Mouse (Mus musculus): Measurements from ENCODE around the gene Sft2d1. TPM values are rescaled to one million over a fixed set of nuclear protein-coding genes. Genes with fewer than 3 reads are reported as not detected.
"Not testable (repeated sequence)": the region's sequence is repeated elsewhere in the genome, so short reads cannot be mapped to it uniquely, and the experiment has no call there.

Gene Sft2d1
- 104 and 109 TPM in 2 replicates for polyA plus RNA-seq (2016; fragmentation: Nextera tagmentation; extraction: Ambion mirVana)

DNA sequence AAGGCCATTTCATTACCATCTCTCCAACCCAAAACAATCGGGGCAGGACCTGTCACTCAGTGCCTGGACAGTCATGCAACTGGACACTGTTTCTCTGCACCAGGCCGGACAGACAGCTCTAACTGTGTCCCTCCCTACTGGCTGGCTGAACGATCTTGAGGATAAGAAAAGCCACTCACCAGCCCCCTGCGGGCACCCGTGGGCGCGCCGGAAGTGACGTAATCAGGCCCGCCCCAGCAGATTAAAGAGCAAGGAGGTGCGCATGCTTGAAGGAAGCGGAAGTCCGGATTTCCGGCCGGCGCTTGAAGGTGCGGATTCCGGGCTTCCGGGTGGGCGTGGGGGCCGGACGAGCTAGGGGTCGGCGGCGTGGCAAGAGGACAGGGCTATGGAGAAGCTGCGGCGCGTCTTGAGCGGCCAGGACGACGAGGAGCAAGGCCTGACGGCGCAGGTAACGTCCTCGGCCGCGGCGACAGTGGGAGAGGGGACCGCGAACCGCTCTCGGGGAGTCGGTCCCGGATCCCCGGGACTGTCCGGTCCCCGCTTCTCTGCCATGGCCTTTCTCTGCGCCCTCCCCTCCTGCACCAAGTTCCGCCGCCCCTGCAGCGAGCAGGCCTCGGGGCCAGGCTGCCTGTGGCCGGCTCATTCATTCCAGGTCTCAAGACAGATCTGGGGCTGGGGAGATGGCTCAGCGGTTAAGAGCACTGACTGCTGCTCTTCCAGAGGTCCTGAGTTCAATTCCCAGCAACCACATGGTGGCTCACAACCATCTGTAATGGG, at the start of gene Sft2d1:
TSS of gene Sft2d1 (plus strand) at position 265 of the 777 bp plus-strand sequence.
- Histone ChIP-seq H3K27me3 (replicated peaks) (no peaks in the 10 kb centered on the region), H3K4me3 (peak within 1 kb of the TSS; percentile 86), H3K4me2 (replicated peaks) (peak within 1 kb of the TSS; percentile 76), H3K9ac (peak within 1 kb of the TSS; percentile 72), H3K9me3 (no peaks in the 10 kb centered on the region), H3K27ac (peak within 1 kb of the TSS; percentile 43; the same call in 1 of the 2 replicates), H3K4me1 (peaks cover 18% of the 10 kb centered on the region), H3K36me3 (no peaks in the 10 kb centered on the region)
- ATAC-seq (ENCODE audit: low FRiP score, low read depth): peak; percentile 92
- under 1% methylated on average over 54 of the region's 54 CpGs for WGBS

DNA sequence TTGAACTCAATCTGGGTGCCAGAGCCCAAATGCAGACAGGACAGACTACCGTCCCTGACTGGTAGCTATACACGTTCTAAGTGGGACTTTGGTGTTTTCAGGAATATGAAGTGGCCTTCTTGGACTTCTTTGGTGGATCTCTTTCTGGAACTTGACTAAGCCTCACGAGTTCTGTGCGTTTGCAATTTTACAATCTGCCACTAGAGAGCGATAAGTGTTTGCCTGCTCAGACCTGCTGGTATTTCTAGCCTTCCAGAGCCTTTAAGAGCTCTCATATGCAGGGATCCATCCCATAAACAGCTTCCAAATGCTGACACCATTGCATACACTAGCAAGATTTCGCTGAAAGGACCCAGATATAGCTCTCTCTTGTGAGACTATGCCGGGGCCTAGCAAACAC, 46.3 kb upstream of the Sft2d1 start:
- H3K9me3 ChIP-seq; H3K9ac ChIP-seq; H3K4me1 ChIP-seq; ATAC-seq (ENCODE audit: low FRiP score, low read depth); H3K27ac ChIP-seq; H3K4me2 ChIP-seq (replicated peaks); H3K27me3 ChIP-seq (replicated peaks); H3K4me3 ChIP-seq; H3K36me3 ChIP-seq: not testable (repeated sequence)
- WGBS: 13% methylated on average over 7 of the region's 7 CpGs

DNA sequence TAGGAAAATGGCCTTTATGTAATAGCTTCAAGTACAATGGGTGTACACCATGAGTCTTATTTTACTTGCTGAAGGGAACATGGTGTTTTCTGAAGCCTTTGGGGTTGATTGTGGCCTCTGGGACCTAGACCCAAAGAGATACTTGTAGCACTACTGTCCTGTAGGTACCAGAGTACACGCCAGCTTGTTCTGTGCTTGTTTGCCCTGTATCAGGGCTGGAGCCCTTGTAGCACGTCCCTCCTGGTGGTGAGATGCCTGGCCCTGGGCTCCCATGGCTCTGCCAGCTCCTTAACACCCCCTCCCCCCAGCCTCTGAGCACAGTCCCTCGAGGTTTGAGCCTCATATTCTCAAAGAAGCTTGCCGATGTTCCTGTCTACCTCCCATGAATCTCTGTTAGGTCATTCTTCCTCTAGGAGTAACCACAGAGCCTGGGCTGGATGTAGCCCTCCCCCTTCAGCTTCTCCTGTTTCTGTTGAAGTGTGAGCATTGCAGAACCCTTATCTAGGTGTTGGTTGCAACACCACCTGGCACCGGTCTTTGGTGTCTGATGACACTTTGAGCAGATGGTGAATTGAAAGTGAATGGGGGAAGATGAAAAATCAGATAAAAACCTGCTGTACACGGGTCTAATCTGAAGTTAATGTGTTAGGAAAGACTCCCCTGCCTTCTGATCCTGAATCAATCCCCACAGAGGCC, 38.7 kb upstream of the Sft2d1 start:
- no peak overlapping the region for H3K4me3 ChIP-seq
- no peak overlapping the region for H3K9ac ChIP-seq
- H3K4me2 ChIP-seq (replicated peaks): no peak overlapping the region
- peaks cover 2% of the 10 kb centered on the region; the same call in 1 of the 2 replicates for H3K27me3 ChIP-seq (replicated peaks)
- H3K4me1 ChIP-seq: no peaks in the 10 kb centered on the region
- no peaks in the 10 kb centered on the region for H3K36me3 ChIP-seq
- 53% methylated on average over 6 of the region's 6 CpGs for WGBS
- H3K9me3 ChIP-seq: no peaks in the 10 kb centered on the region
- no peak overlapping the region for H3K27ac ChIP-seq
- no peak for ATAC-seq (ENCODE audit: low FRiP score, low read depth)

DNA sequence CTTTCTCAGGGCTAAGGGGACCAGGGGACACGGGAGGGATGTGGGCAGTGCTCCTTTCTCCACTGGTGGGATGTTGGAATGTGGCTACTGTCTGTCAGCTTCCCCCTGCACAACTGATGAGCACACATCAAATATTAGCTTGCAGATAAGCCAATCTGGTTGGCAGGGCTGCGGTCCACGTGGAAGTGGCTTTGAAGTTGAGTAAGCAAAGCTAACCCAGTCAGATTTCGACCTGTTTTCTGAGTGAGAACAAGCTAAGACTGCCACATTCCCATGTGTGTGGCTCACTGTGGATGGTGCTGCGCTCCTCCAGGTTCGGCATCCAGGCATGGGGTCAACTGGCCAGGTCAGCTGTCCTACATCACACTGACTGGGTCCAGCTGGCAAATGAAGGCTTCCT, 38.0 kb upstream of the Sft2d1 start:
- no peak overlapping the region for H3K27ac ChIP-seq
- H3K9me3 ChIP-seq: no peaks in the 10 kb centered on the region
- H3K27me3 ChIP-seq (replicated peaks): peaks cover 2% of the 10 kb centered on the region; the same call in 1 of the 2 replicates
- WGBS: 88% methylated on average over 6 of the region's 6 CpGs
- no peak overlapping the region for H3K9ac ChIP-seq
- no peaks in the 10 kb centered on the region for H3K36me3 ChIP-seq
- H3K4me1 ChIP-seq: no peaks in the 10 kb centered on the region
- H3K4me2 ChIP-seq (replicated peaks): no peak overlapping the region
- ATAC-seq (ENCODE audit: low FRiP score, low read depth): no peak
- H3K4me3 ChIP-seq: no peak overlapping the region

DNA sequence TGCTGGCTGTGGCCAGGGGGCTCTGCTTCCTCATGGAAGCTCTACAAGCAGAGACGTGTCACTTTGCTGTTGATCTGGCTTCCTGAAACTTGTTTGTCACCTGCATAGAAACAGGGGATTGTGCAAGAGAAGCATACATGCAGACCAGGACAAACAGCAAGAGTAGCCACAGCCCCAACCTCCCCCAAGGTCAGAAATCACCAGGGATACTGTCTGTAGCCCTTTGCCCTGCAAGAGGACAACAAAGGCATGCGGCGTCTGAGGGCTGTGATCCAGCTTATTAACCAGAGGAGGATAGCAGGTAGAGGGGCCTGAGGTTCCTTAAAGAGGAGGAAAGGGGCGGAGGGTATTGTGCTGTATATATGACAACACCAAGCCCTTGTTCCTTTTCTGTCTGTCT, 34.8 kb upstream of the Sft2d1 start:
- H3K27me3 ChIP-seq (replicated peaks): peaks cover 2% of the 10 kb centered on the region; the same call in 1 of the 2 replicates
- H3K9me3 ChIP-seq: no peaks in the 10 kb centered on the region
- no peak overlapping the region for H3K4me3 ChIP-seq
- 73% methylated on average over 4 of the region's 4 CpGs for WGBS
- H3K9ac ChIP-seq: no peak overlapping the region
- ATAC-seq (ENCODE audit: low FRiP score, low read depth): no peak
- no peak overlapping the region for H3K27ac ChIP-seq
- no peaks in the 10 kb centered on the region for H3K36me3 ChIP-seq
- no peaks in the 10 kb centered on the region for H3K4me1 ChIP-seq
- H3K4me2 ChIP-seq (replicated peaks): no peak overlapping the region

DNA sequence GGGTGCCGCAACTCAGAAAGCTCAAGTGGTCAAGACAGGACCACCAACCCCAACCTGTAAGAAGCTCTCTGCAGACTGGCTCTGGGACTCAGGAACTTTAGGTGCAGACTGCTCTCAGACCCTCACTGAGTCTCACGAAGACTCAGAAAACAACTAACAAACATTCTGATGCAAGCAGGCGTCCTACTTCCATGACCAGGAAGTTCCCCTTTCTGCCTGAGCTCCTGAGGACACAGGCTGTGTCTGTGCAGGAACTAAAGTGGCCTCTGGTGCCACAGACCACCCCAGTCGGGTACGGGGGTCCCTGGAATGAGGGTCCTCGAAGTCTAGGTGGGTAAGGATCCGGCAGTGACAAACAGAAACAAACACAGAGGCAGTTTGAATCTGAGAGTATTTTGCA, 34.2 kb upstream of the Sft2d1 start:
- no peaks in the 10 kb centered on the region for H3K9me3 ChIP-seq
- H3K9ac ChIP-seq: no peak overlapping the region
- no peak overlapping the region for H3K27ac ChIP-seq
- ATAC-seq (ENCODE audit: low FRiP score, low read depth): no peak
- H3K4me3 ChIP-seq: no peak overlapping the region
- H3K27me3 ChIP-seq (replicated peaks): peaks cover 2% of the 10 kb centered on the region; the same call in 1 of the 2 replicates
- 84% methylated on average over 7 of the region's 7 CpGs for WGBS
- no peaks in the 10 kb centered on the region for H3K4me1 ChIP-seq
- H3K36me3 ChIP-seq: no peaks in the 10 kb centered on the region
- H3K4me2 ChIP-seq (replicated peaks): no peak overlapping the region

DNA sequence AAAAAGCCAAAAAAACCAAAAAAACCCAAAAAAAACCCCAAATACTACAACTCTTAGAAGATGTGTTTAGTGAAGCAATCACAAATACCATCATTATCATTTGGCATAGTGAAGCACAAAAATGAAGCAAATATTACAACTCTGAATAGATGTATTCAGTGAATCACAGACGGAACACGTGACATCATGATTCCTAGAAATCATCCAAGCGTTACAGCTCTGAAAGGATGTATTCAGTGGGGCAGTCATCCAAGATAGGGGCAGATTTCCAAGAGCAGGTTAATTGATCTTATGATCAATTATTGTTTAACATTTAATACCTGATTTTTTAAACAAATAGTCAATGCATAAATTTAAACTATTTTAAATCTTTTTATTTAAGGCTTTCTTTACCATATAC, 33.6 kb upstream of the Sft2d1 start:
- WGBS: 83% methylated on average over 3 of the region's 3 CpGs
- Histone ChIP-seq H3K4me2 (replicated peaks) (no peak overlapping the region), H3K9me3 (no peaks in the 10 kb centered on the region)

DNA sequence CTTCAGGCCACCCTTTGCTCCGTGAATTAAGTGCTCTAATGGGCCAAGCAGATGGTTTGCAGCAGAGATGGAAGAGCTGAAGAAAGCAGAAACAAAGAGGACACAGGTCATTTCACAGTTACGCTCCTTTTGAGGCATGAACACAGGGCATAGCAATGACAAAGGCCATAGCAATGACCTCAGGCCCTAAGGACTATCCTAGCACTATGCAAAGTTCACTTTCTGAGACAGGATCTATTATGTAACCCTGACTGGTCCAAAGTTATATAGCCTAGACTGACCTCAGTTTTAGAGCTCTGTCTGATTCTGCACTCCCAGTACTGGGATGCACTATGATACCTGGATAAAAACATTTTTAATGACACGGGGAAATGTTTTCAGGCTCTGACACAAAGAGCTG, 32.5 kb upstream of the Sft2d1 start:
- no peaks in the 10 kb centered on the region for H3K9me3 ChIP-seq
- WGBS: 58% methylated on average over 3 of the region's 3 CpGs
- ATAC-seq (ENCODE audit: low FRiP score, low read depth): no peak
- no peaks in the 10 kb centered on the region for H3K4me1 ChIP-seq
- H3K27ac ChIP-seq: no peak overlapping the region
- no peak overlapping the region for H3K4me2 ChIP-seq (replicated peaks)
- no peak overlapping the region for H3K9ac ChIP-seq
- 0 out of 2 replicates have a peak, but pooled peaks cover 2% of the 10 kb centered on the region for H3K27me3 ChIP-seq (replicated peaks)
- no peak overlapping the region for H3K4me3 ChIP-seq
- no peaks in the 10 kb centered on the region for H3K36me3 ChIP-seq

More for the DNA sequence above, 33.6 kb upstream of the Sft2d1 start:
- ATAC-seq (ENCODE audit: low FRiP score, low read depth): no peak
- Histone ChIP-seq H3K4me3 (no peak overlapping the region), H3K27ac (no peak overlapping the region), H3K4me1 (no peaks in the 10 kb centered on the region), H3K36me3 (no peaks in the 10 kb centered on the region), H3K9ac (no peak overlapping the region), H3K27me3 (replicated peaks) (peaks cover 2% of the 10 kb centered on the region; the same call in 1 of the 2 replicates)

DNA sequence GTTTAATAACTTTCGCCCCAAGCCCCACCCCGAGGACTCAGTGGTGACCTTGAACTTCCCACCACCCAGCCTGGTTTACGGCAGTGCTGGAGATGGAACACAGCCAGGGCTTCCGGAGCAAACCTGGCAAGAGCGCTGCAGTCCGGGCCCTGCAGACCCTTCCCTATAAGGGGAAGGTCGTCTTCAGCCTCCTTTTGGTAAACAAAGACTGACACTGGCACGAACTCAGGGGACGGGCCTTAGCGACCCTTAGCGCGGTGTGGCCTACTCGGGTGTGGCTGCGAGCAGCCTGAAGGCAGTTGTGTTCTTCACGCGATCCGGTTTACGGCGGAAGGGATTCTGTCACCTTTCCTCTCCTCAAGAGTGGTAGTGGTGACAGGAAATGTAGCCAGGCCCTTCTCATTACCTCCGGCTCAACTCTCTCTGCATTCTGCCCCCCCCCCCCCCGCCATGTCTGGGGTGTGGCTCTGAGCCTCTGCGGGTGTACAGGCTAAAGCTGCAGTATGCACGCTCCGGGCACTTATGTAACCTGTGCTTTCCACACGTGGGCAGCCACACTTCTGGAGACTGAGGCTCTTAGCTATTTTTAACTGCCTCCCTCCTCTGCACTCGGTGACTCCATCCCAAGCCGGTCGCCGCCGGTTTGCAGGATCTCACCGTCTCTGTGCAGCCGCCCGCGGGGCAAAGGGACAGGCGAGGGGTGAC, 27.9 kb upstream of the Sft2d1 start, which contains the start of gene Mpc1:
TSS of gene Mpc1 (plus strand) at position 84 of the 705 bp plus-strand sequence.
- H3K36me3 ChIP-seq: no peaks in the 10 kb centered on the region
- H3K27ac ChIP-seq: peak within 1 kb of the TSS; percentile 72; the same call in 1 of the 2 replicates
- H3K27me3 ChIP-seq (replicated peaks): no peaks in the 10 kb centered on the region
- H3K9me3 ChIP-seq: no peaks in the 10 kb centered on the region
- peak within 1 kb of the TSS; percentile 77 for H3K4me3 ChIP-seq
- H3K4me2 ChIP-seq (replicated peaks): peak within 1 kb of the TSS; percentile 99
- peak within 1 kb of the TSS; percentile 77 for H3K9ac ChIP-seq
- WGBS: 1% methylated on average over 35 of the region's 35 CpGs
- 0 out of 2 replicates have a peak, but pooled peaks cover 12% of the 10 kb centered on the region for H3K4me1 ChIP-seq
- peak; percentile 71 for ATAC-seq (ENCODE audit: low FRiP score, low read depth)

DNA sequence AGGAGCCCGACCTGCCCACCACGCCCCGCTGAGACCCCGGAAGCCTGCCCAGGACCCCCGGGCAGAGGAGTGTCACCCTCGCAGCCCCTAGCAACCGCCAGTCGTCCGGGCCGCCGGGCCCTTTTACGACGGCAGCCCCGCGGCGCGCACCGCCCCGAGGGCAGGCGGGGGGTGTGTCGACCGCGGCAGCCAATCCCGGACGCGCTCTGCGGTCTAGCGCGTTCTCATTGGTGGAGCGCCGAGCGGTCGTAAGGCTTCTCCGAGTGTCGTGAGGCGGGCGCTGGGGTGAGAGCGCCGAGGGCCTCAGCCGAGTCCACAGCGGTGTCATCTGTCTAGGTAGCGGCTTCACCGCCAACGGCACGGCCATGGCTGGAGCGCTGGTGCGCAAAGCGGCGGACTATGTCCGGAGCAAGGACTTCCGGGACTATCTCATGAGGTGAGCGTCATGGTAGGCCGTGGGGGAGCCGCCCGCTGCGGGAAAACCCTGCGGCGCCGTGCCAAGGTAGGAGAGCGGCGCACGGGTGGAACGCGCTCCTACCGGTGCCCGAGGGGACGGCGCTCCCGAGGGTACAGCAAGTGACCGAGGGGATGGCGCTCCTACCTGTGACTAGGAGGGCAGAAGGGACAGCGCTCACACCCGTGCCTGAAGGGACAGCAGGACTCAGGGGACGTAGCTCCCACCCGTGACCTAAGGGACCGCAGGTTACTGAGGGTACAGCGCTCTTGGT, 27.2 kb upstream of the Sft2d1 start:
- H3K36me3 ChIP-seq: no peaks in the 10 kb centered on the region
- H3K27me3 ChIP-seq (replicated peaks): no peaks in the 10 kb centered on the region
- under 1% methylated on average over 77 of the region's 77 CpGs for WGBS
- H3K4me3 ChIP-seq: peak overlapping the region; percentile 77
- peak overlapping the region; percentile 77 for H3K9ac ChIP-seq
- peak overlapping the region; percentile 99 for H3K4me2 ChIP-seq (replicated peaks)
- ATAC-seq (ENCODE audit: low FRiP score, low read depth): peak; percentile 98
- 0 out of 2 replicates have a peak, but pooled peaks cover 12% of the 10 kb centered on the region for H3K4me1 ChIP-seq
- H3K9me3 ChIP-seq: no peaks in the 10 kb centered on the region
- H3K27ac ChIP-seq: peak overlapping the region; percentile 72; the same call in 1 of the 2 replicates

DNA sequence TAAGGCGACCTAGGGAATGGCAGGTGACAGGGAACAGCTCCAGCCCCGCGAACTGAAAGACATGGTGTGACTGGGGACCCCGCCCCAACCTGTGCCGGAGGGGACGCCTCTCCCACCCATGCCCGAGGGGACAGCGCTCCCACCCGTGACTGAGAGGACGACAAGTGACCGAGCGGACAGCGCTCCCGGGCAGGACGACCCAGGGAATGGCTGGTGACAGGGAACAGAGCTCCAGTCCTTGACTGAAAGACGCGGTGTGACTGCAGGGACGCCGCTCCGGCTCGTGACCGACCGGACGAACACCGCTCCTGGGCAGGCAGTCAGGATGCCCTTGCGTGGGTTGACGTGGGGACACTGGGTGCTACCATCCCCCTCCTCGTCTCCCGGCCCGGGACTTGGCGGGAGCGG, 26.6 kb upstream of the Sft2d1 start:
- Histone ChIP-seq H3K9ac (peak overlapping the region; percentile 77), H3K27ac (no peak overlapping the region), H3K4me1 (0 out of 2 replicates have a peak, but pooled peaks cover 12% of the 10 kb centered on the region), H3K27me3 (replicated peaks) (no peaks in the 10 kb centered on the region), H3K4me2 (replicated peaks) (peak overlapping the region; percentile 99), H3K4me3 (peak overlapping the region; percentile 77), H3K9me3 (no peaks in the 10 kb centered on the region), H3K36me3 (no peaks in the 10 kb centered on the region)
- ATAC-seq (ENCODE audit: low FRiP score, low read depth): peak; percentile 57; the same call in 1 of the 2 replicates
- WGBS: under 1% methylated on average over 32 of the region's 32 CpGs
